Mouse (Mus musculus) ovary, postnatal 10 days (tissue): ENCODE measurements at regions not wholly inside any gene's neighbourhood (a gene's known extent, or its start where the extent isn't known, plus 50 kb on each side); places are given as distances from the start of the nearest gene placed in this dataset.
"Not testable (repeated sequence)": the region's sequence is repeated elsewhere in the genome, so short reads cannot be mapped to it uniquely, and the experiment has no call there.

Experiments
- DNase-seq: peaks from one replicate; pipeline ENCODE4 v3.0.0; 2022; ENCODE audit warnings: low spot score

DNA sequence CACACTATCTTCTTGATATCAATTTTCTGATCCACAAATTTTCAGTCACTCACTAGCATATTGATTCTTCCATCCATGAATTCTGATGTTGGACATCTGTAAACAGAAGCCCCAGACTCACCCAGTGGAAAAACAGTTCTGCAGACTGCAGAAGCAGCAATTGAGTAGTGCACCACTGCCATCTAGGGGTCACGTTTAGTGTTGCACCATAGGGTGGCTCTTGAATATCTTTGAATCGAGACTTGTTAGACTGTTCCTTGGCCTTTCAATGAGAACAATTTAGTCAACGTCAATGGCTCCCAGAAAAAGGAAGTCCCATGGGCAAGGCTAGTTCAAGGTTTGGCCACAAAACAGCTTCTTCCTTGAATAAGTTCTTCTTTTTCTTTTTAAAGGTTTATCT is 828.1 kb downstream of the Gm10330 start:
- DNase-seq: not testable (repeated sequence)

DNA sequence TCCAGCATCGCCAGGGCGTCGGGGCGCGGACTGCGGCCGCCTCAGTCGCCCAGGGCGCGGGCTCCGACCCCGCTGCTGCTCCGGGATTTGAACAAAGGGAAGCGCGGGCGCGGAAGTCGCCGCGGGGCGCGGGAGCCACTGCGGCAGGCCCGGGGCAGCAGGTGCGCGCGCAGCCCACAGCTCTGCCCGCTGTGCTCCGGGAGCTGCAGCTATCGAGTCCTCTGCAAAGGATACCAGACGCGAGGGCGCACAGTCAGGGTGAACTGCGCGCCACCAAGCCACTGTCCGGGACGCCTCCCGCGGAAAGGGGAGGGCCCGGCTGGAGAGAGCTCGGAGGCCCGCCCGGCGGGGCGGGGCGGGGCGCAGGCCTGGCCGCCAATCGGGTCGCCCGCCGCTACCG is 873.9 kb downstream of the Gm10330 start:
- peak; percentile 0 for DNase-seq
